Mouse (Mus musculus) adrenal gland, postnatal 14 days (tissue): ENCODE results near the gene Sugp1. TPM values are rescaled to one million over a fixed set of nuclear protein-coding genes. Genes with fewer than 3 reads are reported as not detected.

Source experiments
- DNase-seq: peaks from one replicate; pipeline ENCODE4 v3.0.0; 2021; ENCODE audit warnings: mixed read lengths
- microRNA-seq, 2 experiments: library from miRNA; unstranded; fragments of <30 nt; microRNA quantifications; one replicate each; pipeline ENCODE4 v1.2.0; 2021
- total RNA-seq: library from RNA; stranded (reverse); gene quantifications from 2 replicates; pipeline ENCODE4 v1.2.3, GENCODE M21; 2021

Sugp1 gene
- total RNA-seq, 1 experiment from 2014 or later: 26.2 TPM

DNA sequence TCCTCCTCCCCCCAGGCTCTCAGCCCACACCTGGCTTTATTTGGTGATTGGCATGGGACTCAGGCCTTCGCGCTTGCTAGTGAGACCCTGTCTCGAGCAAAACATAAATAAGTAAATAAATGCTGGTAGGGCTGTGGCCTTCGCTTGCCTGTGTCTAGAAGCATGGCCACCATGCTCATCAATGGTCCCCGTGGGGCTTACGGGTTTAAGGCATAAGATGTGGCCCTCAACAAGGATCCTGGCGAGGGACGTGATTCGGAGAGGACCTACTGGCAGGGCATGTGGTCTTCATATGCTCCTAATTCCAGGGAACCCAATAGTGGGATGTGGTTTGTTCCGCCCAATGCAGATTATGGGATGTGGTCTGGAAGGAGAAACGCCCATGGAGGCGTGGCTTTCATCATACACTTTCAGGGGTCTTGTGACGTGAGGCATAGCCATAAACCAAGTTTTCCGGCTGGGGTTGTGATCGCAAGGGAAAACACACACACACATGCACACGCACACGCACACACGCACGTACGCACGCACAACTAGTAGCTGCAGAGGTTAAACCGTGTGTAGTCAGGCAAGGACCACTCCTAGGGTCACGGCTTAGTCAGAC lies 68.7 kb downstream of the Sugp1 start:
- no peak for DNase-seq

DNA sequence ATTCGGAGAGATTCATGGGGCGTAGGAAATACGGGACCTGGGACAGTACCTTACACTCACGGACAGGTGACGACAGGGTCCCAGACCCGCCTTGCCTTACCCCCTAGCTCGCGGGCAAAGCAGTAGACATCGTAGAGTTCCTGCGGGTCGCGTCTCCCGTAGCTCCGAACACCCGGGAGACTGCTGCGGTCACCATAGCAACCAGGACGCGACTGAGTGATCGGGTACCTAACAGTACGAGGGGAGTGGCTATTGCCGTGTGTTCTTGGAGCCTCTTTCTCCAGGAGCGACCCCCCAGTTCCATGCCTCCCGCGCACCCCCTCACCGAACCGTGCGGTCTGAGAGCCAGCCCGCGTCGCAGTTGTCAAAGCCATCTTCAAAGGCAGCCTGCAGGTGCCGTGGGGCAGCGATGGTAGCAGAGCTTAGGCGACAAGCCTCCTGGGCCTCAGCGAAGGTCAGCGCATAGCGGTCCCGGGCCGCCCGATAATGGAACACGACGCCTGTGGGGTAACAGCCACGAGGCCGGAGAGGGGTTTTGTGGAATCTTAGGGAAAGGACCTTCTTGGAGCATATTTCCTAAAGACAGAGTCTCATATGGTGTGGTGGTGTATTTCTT lies 69.9 kb downstream of the Sugp1 start:
- no peak for DNase-seq

DNA sequence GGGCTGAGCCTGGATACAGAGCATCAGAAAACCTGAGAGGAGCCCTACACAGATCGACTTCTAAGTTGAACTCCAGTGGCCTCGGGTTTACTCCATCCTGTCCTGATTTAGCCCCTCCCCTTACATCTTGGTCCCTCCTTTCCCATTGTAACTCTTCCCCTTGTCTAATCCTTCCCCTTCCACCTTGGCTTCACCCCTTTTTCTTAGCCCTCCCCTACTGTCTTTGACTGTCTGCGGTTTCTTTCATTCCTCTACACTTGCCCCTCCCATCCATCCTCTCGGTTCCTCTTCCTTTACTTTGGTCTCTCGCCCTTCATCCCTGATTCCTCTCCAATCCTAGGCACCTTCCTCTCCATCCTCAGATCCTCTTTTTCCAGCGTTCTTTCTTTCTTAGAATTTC lies 71.9 kb downstream of the Sugp1 start:
- DNase-seq: no peak

DNA sequence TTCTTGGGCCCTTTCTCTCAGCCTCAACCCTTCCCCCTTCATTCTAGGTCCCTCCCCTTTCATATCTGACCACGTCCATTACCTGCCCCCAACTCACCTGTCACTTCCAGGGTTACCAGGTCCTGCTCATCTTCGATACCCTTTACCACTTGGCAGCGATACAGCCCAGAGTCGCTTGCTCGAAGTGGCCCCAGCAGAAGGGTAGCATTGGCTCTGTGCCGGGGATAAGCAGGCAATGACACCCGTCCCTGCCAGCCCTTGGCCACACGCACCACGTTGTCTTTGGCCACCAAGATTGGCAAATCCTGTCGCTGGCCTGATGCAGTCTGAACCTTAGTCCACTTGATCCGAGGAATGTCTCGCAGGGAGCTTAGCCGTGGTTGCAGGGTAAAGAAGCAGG lies 72.3 kb downstream of the Sugp1 start:
- peak; percentile 49 for DNase-seq

DNA sequence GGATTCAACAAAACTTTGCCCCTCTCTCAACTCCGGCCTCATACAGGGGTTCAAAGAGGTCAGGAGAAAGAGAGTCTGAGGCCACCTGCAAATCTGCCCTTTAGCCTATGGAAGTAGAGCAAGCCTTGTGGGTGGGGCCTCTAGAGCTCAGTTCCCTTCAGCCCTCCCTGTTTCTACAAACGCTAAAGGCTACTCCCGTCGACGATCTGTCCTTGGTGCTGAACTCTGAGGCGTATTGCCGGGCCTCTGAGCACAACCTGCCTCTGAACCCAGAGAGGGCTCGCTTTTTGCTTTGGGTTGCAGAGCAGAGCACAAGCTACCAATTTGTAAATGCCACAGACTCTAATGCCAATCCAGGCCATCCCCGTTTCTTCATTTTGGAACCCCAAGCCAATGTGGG lies 75.0 kb downstream of the Sugp1 start:
- peak; percentile 71 for DNase-seq

DNA sequence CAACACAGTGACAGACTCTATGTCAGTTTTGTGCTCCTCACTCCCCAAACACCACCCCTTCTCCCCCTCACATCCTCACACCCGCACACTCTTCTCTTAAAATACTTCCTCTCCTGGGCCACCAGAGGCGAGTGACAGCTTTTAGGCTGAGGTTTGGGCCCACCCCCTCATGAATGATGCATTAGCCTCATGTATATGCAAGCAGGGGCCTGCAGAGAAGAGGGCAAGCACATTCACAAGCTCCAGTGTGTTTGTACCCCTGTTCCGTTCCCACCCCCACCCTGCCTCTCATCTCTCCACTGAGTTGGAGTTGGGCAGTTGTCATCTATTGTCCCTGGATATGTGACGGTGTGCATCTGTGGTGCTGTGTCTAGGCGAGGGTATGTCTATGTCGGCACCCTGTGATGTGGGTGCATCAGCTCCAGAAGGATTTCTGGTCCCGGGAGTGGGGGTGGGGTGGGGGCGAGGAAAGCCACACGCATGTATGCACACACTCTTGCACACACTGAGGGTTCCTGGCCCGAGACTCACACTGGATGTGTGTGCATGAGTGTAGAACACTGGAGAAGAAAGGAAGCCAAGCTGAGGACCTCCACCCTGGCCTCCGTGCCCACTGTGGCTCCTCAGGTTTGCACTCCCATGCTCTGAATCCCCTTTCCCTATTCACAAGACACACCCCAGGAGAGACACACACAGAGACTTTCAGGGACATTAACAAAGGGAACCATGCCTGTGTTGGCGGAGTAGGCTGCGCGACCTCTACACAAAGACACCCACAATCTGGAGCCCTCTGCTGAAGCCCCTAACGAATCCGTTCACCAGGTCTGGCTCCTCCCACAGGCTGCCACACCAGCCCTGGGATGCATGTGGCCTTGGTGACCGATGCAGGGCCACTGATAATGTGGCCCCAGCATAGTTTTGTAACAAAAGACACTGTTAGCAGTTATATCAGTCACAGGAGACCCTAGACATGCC lies 76.4 kb downstream of the Sugp1 start:
- DNase-seq: no peak

DNA sequence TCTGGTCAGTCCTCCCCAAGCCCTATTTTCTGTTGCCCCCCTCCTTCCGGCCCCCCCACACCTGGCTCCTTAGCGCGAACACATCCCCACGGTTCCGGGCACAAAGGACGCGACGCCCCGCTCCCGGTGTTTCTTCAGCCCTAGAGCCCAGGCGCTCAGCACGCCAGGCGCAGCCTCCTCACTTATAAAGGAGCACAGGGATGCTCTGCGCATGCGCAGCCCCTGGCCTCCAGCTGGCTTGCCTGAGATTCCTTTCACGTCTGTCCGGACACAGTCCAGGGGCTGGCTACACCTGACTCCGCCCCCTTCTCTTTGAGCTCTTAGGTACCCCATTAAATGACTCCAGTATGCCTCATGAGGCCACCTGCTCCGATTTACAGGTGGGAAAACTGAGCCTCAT lies 78.1 kb downstream of the Sugp1 start, which contains the start of gene Ncan:
Ncan (minus strand) TSS at position 207 of the 400 bp plus-strand sequence.
- DNase-seq: peak; percentile 81

Small RNA genes within 50 kb of the gene (microRNA-seq; reads per million reads assigned to microRNA genes)
- gene Mir7066: 0 reads per million in 2 experiments

Other genes starting within 250 kb of the Sugp1 start
- gene Gmip, start 234.1 kb upstream of the Sugp1 start, total RNA-seq: 9.1 and 19.4 TPM in 2 replicates
- 1.1 and 1.3 TPM in 2 replicates for gene Lpar2, start 220.4 kb upstream of the Sugp1 start, total RNA-seq
- 1.3 and 1.8 TPM in 2 replicates for gene Pbx4, start 210.3 kb upstream of the Sugp1 start, total RNA-seq
- 0.07 and 0.15 TPM in 2 replicates for gene Cilp2, start 155.1 kb upstream of the Sugp1 start, total RNA-seq
- 0.83 and 0.85 TPM in 2 replicates for gene Tssk6, start 140.6 kb upstream of the Sugp1 start, total RNA-seq
- 239 and 250 TPM in 2 replicates for gene Ndufa13, start 140.3 kb upstream of the Sugp1 start, total RNA-seq
- 5.7 and 6.7 TPM in 2 replicates for gene Yjefn3, start 140.1 kb upstream of the Sugp1 start, total RNA-seq
- 105 and 111 TPM in 2 replicates for gene Gatad2a, start 46.4 kb upstream of the Sugp1 start, total RNA-seq
- gene Mau2, start 79 bp upstream of the Sugp1 start, total RNA-seq: 54.0 and 60.3 TPM in 2 replicates
- 0.98 and 4.2 TPM in 2 replicates for gene Tm6sf2, start 30.1 kb downstream of the Sugp1 start, total RNA-seq
- 0.30 and 0.48 TPM in 2 replicates for gene Hapln4, start 40.6 kb downstream of the Sugp1 start, total RNA-seq
- 0.41 and 0.67 TPM in 2 replicates for gene Ncan, start 78.1 kb downstream of the Sugp1 start, total RNA-seq
- 15.0 and 18.4 TPM in 2 replicates for gene Nr2c2ap, start 88.5 kb downstream of the Sugp1 start, total RNA-seq
- 16.9 and 18.8 TPM in 2 replicates for gene Rfxank, start 96.3 kb downstream of the Sugp1 start, total RNA-seq
- gene Borcs8, start 96.7 kb downstream of the Sugp1 start, total RNA-seq: 49.2 and 50.5 TPM in 2 replicates
- gene Mef2b, start 96.9 kb downstream of the Sugp1 start, total RNA-seq: 0.41 and 0.56 TPM in 2 replicates
- gene Tmem161a, start 129.5 kb downstream of the Sugp1 start, total RNA-seq: 48.9 and 50.7 TPM in 2 replicates
- 132 and 144 TPM in 2 replicates for gene Slc25a42, start 169.5 kb downstream of the Sugp1 start, total RNA-seq
- 30.9 and 31.5 TPM in 2 replicates for gene Sugp2, start 191.4 kb downstream of the Sugp1 start, total RNA-seq
- gene Armc6, start 191.7 kb downstream of the Sugp1 start, total RNA-seq: 11.3 and 13.4 TPM in 2 replicates
- gene Homer3, start 240.0 kb downstream of the Sugp1 start, total RNA-seq: 21.3 and 25.0 TPM in 2 replicates